Mouse (Mus musculus): Measurements from ENCODE around the gene Plekhg3.

Gene Plekhg3

DNA sequence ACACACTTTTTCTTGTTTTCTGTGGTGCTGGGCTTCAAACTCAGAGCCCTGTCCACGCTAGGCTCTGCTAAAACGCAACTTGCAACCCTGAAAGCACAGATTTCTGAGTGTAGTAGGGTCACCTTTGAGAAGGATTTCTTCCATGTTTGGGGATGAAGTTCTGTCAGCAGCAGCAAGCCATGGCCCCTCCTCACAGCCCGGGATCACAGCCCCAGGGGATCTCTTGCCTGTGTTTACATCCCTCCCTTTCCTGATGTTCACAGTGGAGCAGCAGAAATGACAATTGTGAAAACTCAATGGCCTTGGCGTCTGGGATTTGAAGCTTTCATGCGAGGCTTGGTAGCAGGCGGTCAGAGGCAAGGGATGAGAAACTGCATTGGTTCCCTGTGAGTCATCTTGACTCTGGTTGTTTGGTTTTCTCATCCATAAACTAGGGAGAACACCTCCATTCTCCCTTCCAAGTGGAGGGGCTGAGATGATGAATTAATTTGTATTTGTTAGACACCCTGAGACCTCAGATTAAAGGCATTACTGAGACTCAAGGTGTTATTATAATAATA is at the start of gene Plekhg3:
Plekhg3 (plus strand) TSS at position 312 of the 560 bp plus-strand sequence.
- DNase-seq (ENCODE audit: extremely low spot score, low read depth, low spot score), result no peak

DNA sequence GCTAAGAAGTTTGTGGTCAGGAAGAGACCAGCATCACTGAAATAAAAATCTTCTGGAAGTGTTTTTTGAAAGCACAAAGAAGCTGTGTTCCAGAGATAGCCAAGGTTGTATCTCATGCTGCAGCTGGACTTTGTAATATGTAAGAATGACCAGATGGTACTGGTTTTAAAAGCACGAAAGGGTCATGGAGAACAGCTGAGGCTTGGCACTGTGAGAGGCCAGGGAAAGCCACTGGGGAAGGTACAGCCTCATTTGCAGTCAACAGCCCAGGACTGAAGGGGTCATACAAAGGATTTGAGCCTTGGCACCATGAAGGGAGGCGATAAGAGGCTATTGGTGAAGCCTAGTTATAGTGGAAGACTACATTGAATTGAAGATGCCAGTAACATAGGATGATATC is 48.2 kb upstream of the Plekhg3 start:
- no peak for DNase-seq (ENCODE audit: extremely low spot score, low read depth, low spot score)

DNA sequence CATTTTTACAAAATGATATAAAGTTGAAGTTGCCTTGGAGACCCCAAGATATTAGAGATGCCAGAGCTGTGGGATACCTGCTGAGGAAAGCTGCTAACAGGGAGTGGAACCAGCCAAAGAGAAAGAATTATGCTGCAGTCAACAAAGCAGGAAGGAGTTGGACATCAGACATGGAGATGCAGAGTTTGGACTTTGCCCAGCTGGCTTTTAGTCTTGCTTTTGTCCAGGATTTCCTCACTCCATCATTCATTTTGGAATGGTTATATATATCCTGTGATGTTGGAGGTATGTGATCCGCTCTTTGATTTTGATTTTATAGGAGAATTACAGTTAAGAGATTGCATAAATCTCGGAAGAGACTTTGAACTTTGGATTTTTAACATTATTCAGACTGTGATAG is 47.7 kb upstream of the Plekhg3 start:
- no peak for DNase-seq (ENCODE audit: extremely low spot score, low read depth, low spot score)

DNA sequence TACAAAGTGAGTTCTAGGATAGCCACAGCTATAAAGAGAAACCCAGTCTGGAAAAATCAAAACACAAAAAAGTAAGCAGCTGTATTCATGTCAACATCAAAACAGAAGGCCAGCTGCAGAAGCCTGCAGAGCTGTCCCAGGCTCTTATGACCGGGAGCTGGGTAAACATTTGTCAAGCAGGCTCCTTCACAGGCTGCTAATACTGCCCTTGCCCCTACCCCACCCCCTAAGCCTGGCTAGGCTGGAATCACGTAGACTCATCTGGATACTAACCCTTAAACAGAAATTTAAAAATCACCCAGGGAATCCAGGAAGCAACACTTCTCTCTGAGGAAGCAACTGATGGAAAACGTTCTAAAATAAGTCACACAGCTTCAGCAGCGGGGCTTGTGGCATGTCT is 45.8 kb upstream of the Plekhg3 start:
- DNase-seq (ENCODE audit: extremely low spot score, low read depth, low spot score), result no peak

DNA sequence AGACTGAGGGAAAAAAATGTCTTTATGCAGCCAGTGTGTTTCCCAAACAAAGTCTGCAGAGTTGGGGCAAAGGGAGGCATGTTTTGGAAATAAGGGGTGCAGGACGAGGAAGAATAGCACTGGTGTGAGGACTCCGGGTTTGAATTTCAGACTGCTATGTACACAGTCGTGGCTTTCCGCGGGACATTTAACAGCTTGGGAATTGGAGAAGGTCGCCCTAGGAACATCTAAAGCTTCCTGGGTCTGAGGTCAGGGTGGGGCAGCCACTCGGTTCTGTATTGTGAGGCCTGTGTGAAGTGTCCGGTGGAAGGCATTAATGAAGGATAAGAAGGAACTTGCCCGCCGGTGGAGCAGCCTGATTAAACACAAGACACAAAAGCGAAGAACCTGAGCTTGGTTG is 45.3 kb upstream of the Plekhg3 start:
- DNase-seq (ENCODE audit: extremely low spot score, low read depth, low spot score), result no peak

DNA sequence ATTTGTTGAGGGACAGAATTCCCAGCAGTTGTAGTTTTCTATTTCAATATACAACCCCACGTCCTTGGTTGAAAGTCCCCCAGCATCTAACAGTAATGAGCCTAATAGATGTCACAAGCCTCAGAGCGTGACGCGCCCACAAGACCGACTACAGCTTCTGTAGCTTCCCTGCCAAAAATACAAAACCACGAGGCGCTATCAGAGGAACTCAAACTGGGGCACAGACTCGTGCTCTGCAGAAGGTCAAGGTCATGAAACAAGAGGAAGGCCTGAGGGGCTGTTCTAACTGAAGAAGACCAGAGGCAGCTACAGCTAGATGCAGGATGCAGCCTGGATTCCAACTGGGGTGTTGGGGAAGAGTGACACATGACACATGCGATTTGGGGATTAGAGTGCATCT is 43.7 kb upstream of the Plekhg3 start:
- DNase-seq (ENCODE audit: extremely low spot score, low read depth, low spot score), result no peak

DNA sequence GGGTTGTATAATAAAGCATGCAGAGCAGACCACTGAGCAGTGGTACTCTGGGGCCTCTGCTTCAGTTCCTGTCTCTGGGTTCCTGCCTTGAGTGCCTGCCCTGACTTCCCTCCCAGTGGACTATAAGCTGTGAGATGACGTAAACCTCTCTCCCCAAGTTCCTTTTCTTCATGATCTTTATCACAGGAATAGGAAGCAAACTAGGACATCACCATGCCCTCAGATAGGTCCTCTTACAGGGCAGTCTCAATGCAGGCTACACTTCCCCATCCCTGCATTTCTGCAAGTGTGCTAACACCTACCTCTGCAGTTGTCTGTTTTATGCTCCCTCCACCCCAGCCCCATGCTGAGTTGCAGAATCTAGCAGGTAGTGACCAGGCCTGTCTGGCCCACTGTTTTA is 39.9 kb upstream of the Plekhg3 start:
- no peak for DNase-seq (ENCODE audit: extremely low spot score, low read depth, low spot score)

DNA sequence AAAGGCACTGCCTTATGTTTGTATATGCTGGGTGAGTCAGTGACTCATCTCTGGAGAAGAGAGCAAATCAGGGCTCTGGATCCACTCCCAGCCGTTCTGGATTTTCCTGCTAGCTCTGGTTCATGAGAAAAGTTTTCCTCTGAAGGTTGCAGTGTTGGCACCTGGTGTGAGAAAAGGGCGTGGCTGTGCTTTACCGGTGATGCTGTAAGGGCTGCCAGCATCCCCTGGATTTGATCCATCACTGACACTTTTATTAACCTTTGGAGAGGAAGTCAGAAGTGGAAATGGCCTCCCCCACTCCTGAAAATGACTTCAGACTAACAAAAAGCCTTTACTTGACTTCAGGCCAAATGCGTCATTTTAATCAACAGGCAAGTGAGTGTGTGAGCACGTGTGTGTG is 37.2 kb upstream of the Plekhg3 start:
- DNase-seq (ENCODE audit: extremely low spot score, low read depth, low spot score), result no peak

DNA sequence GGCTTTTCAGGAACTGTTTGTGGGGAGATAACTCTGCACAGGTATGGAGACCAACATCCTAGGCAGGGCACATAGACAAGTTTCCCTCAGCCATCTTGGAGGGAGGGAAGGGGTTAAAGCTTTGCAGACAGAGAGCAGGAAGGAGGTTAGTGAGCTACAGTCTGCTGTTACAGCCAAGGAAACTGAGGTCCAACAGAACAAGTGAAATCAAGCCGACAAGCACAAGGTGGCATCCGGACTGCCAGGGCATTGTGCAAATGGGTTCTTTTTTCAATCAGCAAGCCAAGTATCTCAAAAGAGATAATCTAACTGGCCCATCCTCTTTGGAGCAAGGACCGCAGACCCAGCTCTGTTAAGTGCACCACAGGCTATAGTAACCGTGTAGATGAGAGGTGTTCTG is 35.3 kb upstream of the Plekhg3 start:
- no peak for DNase-seq (ENCODE audit: extremely low spot score, low read depth, low spot score)

DNA sequence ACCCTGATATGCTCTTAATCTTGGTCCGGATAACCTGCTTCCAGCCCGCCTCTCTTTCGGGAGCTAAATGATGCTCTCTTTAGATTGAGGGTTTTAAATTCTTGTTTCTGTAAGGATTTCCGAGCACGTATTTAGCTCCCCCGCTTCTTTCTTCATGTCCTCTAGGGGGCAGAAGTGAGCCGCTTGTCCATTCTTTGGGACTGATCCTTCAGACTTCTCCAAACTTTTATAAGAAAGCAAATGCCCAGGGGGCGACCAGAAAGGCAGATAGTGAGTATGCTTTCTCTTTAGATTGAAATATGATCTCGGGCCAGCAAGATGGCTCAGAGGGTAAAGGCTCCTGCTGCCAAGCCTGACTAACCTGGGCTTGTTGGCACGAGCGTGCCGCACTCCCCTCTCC is 34.4 kb upstream of the Plekhg3 start:
- DNase-seq (ENCODE audit: extremely low spot score, low read depth, low spot score), result peak; percentile 47

DNA sequence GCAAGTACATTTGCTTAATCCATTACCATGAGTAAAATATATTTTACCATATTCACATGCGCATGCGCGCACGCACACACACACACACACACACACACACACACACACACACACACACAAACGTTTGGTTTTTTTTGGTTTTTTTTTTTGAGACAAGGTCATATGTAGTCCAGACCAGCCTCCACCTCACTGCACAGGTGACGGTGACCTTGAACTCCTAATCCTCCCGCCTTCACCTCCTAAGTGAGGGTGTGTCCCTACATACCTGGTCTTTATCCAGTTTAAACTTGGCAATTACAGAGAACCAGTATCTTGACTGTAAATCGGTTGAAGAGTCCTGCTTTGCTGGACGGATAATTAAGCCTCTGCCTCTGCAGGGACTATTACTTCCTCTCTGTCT is 31.4 kb upstream of the Plekhg3 start:
- no peak for DNase-seq (ENCODE audit: extremely low spot score, low read depth, low spot score)

DNA sequence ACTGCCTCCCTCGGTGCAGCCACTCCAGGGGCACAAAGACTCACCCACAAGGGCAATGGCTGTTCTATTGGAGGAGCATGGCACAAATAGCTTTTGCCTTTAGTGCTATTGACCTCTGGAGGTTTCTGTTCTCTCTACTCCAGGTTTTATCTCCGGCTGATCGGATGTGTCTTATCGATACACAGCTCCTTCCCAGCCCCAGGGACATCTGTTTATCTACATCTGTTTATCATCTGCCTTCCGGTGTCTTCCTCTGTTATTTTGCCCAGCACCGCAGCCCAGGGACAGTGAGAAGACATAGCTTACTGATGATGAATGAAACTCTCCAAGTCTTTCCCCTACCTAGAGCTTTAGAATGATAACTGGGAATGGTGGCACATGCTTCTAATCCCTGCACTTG is 30.6 kb upstream of the Plekhg3 start:
- DNase-seq (ENCODE audit: extremely low spot score, low read depth, low spot score), result no peak

DNA sequence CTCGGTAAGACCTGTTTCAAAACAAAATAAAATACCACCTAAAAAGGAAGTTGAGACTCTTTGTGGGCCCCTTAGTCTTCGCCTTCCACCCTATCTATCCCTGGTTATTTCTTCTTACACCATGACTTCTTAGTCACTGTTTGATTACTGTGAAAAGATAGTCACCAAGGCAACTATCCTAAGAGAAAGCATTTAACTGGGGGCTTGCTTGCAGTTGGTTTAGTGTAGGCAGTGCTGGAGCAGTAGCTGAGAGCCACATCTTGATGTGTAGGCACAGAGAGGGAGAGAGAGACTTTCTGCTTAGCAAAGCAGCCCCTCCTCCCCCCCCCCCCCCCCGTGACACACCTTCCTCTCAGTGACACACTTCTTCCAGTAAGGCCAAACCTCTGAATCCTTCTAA is 29.8 kb upstream of the Plekhg3 start:
- DNase-seq (ENCODE audit: extremely low spot score, low read depth, low spot score), result no peak

DNA sequence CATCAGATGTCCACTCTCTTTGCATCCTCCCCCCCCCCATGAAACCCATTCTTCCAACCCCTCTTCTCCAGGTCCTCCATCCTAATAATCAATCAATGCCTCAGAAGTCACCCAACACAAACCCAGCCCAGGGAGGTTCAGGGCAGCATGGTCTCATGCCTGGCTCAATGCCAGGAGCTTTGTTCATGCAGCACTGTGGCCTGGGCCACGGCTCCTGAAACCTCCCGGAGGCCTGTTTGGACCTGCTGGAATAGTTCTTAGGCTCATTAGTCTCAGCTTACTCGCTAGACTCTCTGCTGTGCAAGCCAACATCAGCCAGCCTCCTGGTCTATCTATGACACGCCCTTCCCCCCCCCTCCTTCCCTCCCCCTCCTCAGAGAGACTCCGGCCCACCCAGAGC is 27.7 kb upstream of the Plekhg3 start:
- no peak for DNase-seq (ENCODE audit: extremely low spot score, low read depth, low spot score)

DNA sequence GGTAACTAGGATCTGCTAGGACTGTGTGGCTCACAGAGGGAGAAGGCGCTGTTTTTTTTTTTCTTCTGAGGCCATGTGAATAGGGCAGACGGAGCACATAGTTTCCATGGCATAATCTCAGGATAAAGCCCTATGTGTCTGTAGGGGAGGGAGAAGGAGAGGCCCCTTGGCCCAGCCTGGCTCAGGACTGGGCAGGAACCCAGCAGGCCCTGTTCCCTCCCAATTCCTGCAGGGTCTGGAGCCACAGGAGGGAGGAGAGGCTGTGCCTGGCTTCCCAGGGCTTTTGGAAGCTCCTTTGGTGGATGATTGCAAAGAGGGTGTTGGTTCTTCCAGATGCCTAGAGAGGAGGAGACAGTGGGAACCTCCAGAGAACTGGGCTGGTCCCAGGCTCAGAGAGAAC is 24.2 kb upstream of the Plekhg3 start:
- no peak for DNase-seq (ENCODE audit: extremely low spot score, low read depth, low spot score)

DNA sequence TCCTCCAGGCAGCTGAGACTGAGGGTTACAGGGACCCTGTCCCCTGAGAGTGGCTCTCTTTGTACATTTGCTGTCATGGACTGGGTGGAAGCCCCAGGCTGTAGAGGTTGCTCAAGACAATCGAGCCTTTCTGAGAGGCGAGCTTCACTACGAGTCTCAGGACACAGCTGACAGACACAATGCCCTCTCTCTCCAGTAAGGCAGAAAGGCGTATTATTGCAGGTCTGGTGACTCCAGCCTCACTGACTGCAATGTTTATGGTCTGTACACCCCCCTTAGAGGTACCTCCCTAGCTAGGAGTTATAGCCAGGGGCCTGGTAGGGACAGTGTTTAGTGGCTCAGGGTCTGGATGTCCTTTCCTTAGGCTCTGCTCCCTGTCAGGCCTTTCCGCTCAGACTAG is 22.9 kb upstream of the Plekhg3 start:
- no peak for DNase-seq (ENCODE audit: extremely low spot score, low read depth, low spot score)

DNA sequence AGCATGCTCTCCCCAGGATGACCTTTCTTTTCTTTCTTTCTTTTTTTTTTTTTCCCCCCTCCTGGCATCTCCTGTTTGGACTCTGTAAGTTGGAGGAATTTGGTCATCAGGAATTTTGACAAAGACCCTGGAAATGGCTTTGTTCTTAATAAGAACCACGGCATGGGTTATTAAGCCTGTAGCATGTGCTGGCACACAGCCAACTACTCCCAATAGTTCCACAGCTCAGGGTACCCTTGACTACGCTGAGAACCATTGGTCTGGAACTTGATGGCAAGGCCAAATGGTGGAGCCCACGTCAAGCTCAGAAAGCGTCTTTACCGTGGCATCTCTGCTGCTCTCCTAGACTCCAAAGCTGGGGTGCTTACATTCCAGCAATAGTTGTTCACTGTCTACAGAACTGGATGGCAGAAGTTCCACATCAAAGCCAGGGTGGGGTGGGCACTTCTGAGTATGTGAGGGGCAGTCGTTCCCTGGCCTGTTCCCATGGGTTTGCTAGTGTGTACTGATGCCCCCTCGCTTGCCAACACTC is 21.7 kb upstream of the Plekhg3 start:
- DNase-seq (ENCODE audit: extremely low spot score, low read depth, low spot score), result no peak

DNA sequence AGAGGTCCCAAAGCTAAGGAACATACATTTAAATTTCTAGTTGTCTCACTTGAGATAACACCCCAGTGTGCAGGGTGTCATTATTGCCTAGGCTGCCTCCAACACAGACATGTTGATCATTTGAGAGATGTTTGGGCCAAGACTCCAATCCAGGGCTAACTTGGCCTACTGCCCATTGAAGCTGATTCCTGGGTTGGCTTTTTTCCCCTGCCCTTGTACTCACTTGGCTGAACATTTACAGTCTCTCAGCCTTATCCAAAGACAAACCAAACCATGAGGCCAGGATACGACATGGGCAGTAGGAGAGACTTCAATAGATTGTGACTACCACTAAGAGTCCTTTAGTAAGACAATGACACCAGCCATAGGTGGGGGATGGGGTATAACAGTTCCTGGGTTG is 18.0 kb upstream of the Plekhg3 start:
- no peak for DNase-seq (ENCODE audit: extremely low spot score, low read depth, low spot score)

DNA sequence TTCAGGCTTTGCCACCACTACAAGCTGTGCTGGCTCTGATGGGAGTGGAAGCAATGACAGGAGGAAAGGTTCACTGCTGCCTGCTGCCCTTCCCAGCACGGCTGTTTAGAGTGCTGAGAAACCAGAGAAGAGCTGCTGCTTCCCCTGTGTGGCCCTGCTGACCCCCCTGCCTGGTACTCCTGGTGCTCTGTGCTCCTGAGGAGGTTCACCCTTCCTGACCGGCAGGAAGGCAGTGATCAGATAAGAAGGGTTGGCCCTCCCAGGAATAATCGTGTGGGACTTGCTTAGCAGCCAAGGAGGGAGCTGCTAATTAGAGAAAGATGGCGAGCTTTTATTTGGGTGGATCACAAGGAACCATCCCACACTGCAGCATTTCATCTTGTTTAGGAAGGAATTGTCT is 15.8 kb upstream of the Plekhg3 start:
- no peak for DNase-seq (ENCODE audit: extremely low spot score, low read depth, low spot score)

DNA sequence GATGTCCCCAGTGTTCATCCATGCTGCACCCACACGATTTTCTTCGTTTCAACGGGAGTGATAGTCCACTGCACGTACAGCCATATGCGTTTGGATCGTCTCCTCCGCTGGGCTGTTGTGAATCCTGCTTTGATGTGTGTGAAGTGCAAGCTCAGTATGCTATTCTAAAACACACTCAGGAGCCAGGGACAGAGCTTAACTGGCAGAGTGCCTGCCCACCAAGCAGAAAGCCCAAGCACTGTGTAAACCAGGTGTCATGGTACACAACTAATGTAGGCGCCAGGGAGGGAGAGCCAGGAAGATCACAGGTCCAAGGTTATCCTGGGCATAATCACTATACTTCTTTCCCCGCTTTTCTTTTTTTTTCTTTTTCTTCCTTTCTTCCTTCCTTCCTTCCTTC is 12.7 kb upstream of the Plekhg3 start:
- no peak for DNase-seq (ENCODE audit: extremely low spot score, low read depth, low spot score)

DNA sequence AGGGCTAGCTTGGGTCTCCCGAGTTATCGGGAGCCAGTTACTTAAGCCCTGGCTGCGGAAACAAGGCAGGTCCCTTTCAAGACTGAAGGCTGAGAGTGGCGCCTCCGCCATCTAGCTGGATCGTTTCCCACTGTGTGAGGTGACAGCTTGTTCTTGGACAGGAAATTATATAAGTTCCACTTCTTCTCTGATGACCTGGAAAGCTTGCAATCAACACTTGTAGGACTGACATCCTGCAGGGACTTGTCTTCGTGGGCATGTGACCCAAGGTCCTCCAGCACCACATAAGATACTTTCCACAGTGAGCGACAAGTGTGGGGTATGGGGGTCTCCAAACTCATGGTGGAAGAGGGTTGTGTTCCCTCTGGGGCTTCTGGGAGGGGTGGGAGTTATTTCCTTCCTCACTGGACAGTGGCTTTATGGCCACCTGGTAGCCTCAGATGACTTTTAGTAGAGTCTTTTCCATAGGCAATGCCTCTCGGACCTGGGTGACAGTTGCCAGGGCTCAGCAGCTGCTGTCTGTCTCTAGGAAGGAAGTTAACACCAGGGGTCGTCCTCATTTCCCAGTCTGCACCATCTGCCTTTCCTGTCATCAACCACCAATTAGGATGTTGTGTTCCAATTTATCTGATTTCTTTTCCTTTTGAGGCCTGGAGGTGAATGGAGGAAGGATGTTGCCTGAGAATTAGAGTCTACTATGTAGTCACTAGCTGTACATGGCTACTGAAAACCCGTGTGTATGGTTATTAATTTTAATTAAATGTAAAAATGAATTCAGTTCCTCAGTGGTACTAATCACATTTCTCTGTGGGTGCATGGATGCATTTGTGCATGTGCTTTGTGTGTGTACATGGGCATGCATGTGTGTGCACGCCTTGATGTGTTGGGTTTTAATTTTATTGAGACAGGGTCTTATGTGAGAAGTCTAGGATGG is 11.5 kb upstream of the Plekhg3 start:
- no peak for DNase-seq (ENCODE audit: extremely low spot score, low read depth, low spot score)

DNA sequence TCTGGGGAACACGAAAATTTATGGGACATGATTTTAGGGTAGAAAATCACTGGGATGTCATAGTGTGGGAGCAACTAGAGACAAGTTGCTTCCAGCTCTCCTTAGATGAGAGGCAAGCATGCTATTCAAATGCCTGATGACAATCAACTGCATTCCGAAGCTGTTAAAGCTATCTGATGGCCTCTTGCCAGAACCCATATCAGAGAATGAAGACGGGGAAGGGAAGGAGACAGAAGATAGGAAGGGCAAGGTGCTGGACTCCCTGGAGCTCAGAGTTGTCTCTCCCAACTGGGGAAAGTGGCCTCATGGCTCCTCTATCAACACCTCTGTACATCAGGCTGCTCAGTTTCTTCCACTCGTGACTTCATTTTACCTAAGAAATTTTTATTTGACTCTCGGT is 7.0 kb upstream of the Plekhg3 start:
- no peak for DNase-seq (ENCODE audit: extremely low spot score, low read depth, low spot score)

DNA sequence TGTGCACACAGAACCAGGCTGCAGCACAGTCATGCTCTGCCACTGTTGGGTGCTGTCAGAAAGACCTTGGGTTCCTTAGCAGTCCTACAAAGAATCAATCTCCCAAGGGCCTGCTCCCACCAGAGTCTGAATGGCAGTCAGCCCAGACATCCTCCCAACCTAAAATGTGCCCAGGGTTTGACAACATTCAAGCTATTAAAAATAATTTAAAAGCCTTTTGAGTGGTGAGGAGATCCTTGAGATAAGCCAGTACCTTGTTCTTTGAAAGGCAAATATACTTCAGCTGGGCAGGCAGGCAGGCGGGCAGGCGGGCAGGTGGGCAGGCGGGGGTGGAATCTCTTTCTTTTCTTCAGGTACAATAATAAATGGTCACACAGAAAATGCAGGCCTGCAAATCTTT is 5.8 kb upstream of the Plekhg3 start:
- DNase-seq (ENCODE audit: extremely low spot score, low read depth, low spot score), result no peak
